ENCODE assay signal across 8 mouse cellular contexts in the genomic region with DNA sequence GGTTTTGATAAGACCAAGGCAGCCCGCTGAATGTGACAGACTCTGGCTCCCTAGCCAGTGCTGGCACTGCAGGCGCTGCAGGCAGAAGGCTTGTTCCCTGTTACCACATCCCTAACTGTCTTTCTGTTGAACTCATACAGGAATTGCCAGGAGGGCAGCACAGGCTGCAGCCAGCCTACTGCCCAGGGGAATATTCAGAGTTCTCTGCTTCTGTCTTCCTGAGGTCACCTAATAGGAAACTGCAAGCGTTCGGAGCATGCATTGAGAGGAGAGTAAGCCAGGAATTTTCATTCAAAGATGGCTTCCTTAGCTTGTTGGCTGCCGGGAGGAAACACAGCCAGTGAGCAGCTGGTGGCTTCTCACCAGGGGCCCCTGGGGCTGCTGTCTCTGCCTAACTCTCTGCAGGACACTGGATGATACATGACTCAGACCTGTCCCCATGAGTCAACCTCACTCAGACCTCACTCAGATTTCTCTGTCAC. TPM values are rescaled to one million over a fixed set of nuclear protein-coding genes. Genes with fewer than 3 reads are reported as not detected.
DNase-seq lines count a peak whose midpoint lies in the region; ATAC-seq and TF ChIP-seq lines count a peak whose summit lies in the region.

No protein-coding gene starts in this region.

- no peaks in the 10 kb centered on the region for H3K4me1 ChIP-seq in forebrain, postnatal 0 days (ENCODE audit: insufficient read depth)
- H3K4me1 ChIP-seq in forebrain, embryonic 16.5 days (replicated peaks; ENCODE audit: control insufficient read depth, insufficient read depth, low read length): peaks cover 13% of the 10 kb centered on the region
- peaks cover 39% of the 10 kb centered on the region for H3K4me1 ChIP-seq in spleen, adult 2 months (ENCODE audit: control insufficient read depth, insufficient read depth, insufficient read length)
- peaks cover 8% of the 10 kb centered on the region for H3K4me1 ChIP-seq in small intestine, adult 2 months (ENCODE audit: control insufficient read depth, insufficient read depth, insufficient read length, low read length)
- peaks cover 4% of the 10 kb centered on the region for H3K4me1 ChIP-seq in lung, adult 2 months (ENCODE audit: control insufficient read depth, insufficient read depth, low read length)

- no peaks in the 10 kb centered on the region for H3K9me3 ChIP-seq in forebrain, postnatal 0 days (ENCODE audit: low read length)
- H3K9me3 ChIP-seq in forebrain, embryonic 16.5 days (ENCODE audit: control insufficient read depth, low read length): no peaks in the 10 kb centered on the region

- 35% methylated on average over 5 of the region's 5 CpGs for WGBS in forebrain, postnatal 0 days
- WGBS in forebrain, embryonic 16.5 days: 43% methylated on average over 5 of the region's 5 CpGs
- 17% methylated on average over 5 of the region's 5 CpGs for WGBS in spleen, adult 2 months
- 59% methylated on average over 5 of the region's 5 CpGs for WGBS in small intestine, adult 2 months
- 38% methylated on average over 5 of the region's 5 CpGs for WGBS in lung, adult 2 months

- no peaks in the 10 kb centered on the region; the same call in 1 of the 2 replicates for H3K27me3 ChIP-seq in forebrain, postnatal 0 days (ENCODE audit: insufficient read depth, low read length)
- H3K27me3 ChIP-seq in forebrain, embryonic 16.5 days (replicated peaks; ENCODE audit: control insufficient read depth, insufficient read depth, low read length): no peaks in the 10 kb centered on the region
- no peaks in the 10 kb centered on the region for H3K27me3 ChIP-seq in spleen, adult 2 months (ENCODE audit: control insufficient read depth, insufficient read depth, low read length)
- no peaks in the 10 kb centered on the region for H3K27me3 ChIP-seq in small intestine, adult 2 months (ENCODE audit: control insufficient read depth, insufficient read depth, low read length)

- TF ChIP-seq CTCF in forebrain, postnatal 0 days (IDR thresholded peaks at IDR 0.05; ENCODE audit: low read depth): no peak
- TF ChIP-seq CTCF in spleen, adult 2 months (IDR thresholded peaks at IDR 0.05; ENCODE audit: extremely low read depth, insufficient read depth, insufficient read length, insufficient replicate concordance): no peak
- no peak for TF ChIP-seq CTCF in small intestine, adult 2 months (IDR thresholded peaks at IDR 0.05; ENCODE audit: extremely low read depth, insufficient read length, insufficient replicate concordance, low read depth, low read length)
- no peak for TF ChIP-seq CTCF in lung, adult 2 months (IDR thresholded peaks at IDR 0.05; ENCODE audit: insufficient read depth, low read length)

- TF ChIP-seq POLR2A in spleen, adult 2 months (IDR thresholded peaks at IDR 0.05; ENCODE audit: low read depth, low read length): no peak
- no peak for TF ChIP-seq POLR2A in small intestine, adult 2 months (IDR thresholded peaks at IDR 0.05; ENCODE audit: low read depth, low read length)
- no peak for TF ChIP-seq POLR2A in lung, adult 2 months (IDR thresholded peaks at IDR 0.05; ENCODE audit: borderline replicate concordance, extremely low read depth, low read depth, low read length)

- no peak overlapping the region for H3K27ac ChIP-seq in forebrain, postnatal 0 days (ENCODE audit: low read depth, low read length)
- no peak overlapping the region for H3K27ac ChIP-seq in forebrain, embryonic 16.5 days (ENCODE audit: low read length)
- H3K27ac ChIP-seq in spleen, adult 2 months (ENCODE audit: insufficient read depth, low read length): peak overlapping the region; percentile 36; the same call in 1 of the 2 replicates
- 0 out of 2 replicates have a peak overlapping the region, but pooled peaks have one; percentile 24 for H3K27ac ChIP-seq in small intestine, adult 2 months (ENCODE audit: insufficient read depth, low read depth, low read length)

- ATAC-seq in forebrain, postnatal 0 days: peak; percentile 55
- no peak for ATAC-seq in forebrain, embryonic 16.5 days

- H3K4me3 ChIP-seq in forebrain, postnatal 0 days (ENCODE audit: low read depth, low read length): no peak overlapping the region
- no peak overlapping the region for H3K4me3 ChIP-seq in forebrain, embryonic 16.5 days (replicated peaks; ENCODE audit: low read length)
- H3K4me3 ChIP-seq in spleen, adult 2 months (ENCODE audit: extremely low read depth, insufficient read depth, insufficient read length): peak overlapping the region; percentile 27; the same call in 1 of the 2 replicates
- H3K4me3 ChIP-seq in small intestine, adult 2 months (ENCODE audit: low read depth, low read length): no peak overlapping the region; the same call in 1 of the 2 replicates
- no peak overlapping the region for H3K4me3 ChIP-seq in lung, adult 2 months (replicated peaks; ENCODE audit: extremely low read depth, low read depth, low read length)

- H3K9ac ChIP-seq in forebrain, postnatal 0 days: no peak overlapping the region
- no peak overlapping the region for H3K9ac ChIP-seq in forebrain, embryonic 16.5 days (replicated peaks; ENCODE audit: low read depth, low read length)

- intact Hi-C loops in left cerebral cortex, postnatal 36 days (cut with DNase I): no loop called here

- no peak overlapping the region for H3K4me2 ChIP-seq in forebrain, postnatal 0 days (ENCODE audit: low read depth)
- H3K4me2 ChIP-seq in forebrain, embryonic 16.5 days (ENCODE audit: low read length): no peak overlapping the region

- DNase-seq in forebrain, postnatal 0 days: peak; percentile 57
- no peak for DNase-seq in spleen, adult 2 months (ENCODE audit: low read depth in 1 of 2, low spot score in 2 of 2)
- DNase-seq in spleen, postnatal 36 days (ENCODE audit: low spot score in 2 of 2): no peak
- DNase-seq in cerebellum, postnatal 14 days: peak; percentile 36 to 40
- no peak for DNase-seq in left cerebral cortex, postnatal 36 days (ENCODE audit: low spot score in 2 of 2)
- no peak for DNase-seq in lung, adult 2 months

- no peaks in the 10 kb centered on the region for H3K36me3 ChIP-seq in forebrain, postnatal 0 days (ENCODE audit: insufficient read depth)
- no peaks in the 10 kb centered on the region for H3K36me3 ChIP-seq in forebrain, embryonic 16.5 days (ENCODE audit: control insufficient read depth, insufficient read depth)
- 0 out of 2 replicates have a peak, but pooled peaks cover 1% of the 10 kb centered on the region for H3K36me3 ChIP-seq in spleen, adult 2 months (ENCODE audit: control insufficient read depth, insufficient read depth, low read length)
- no peaks in the 10 kb centered on the region for H3K36me3 ChIP-seq in small intestine, adult 2 months (ENCODE audit: control insufficient read depth, insufficient read depth, low read length)

RNA-seq across cellular contexts. Expression of a gene that starts 2.5 kb away (rescaled TPM):
- total RNA-seq in forebrain, postnatal 0 days (2014; rRNA removed): 0.85 and 1.2 TPM in 2 replicates
- polyA plus RNA-seq in forebrain, postnatal 0 days (2015; fragmentation: Nextera tagmentation; extraction: Ambion mirVana): 0.46 and 0.65 TPM in 2 replicates
- 0.48 and 0.52 TPM in 2 replicates for polyA plus RNA-seq in forebrain, embryonic 16.5 days (2015; fragmentation: Nextera tagmentation; extraction: Ambion mirVana)
- polyA plus RNA-seq in spleen, adult 2 months (2012; rRNA removed): 26.7 and 36.4 TPM in 2 replicates
- 15.4 and 16.0 TPM in 2 replicates for polyA plus RNA-seq in small intestine, adult 2 months (2012; rRNA removed)
- 1 to 10 TPM; 1.1 TPM for total RNA-seq in left cerebral cortex, postnatal 36 days (2021)
- 32.5 and 34.0 TPM in 2 replicates for polyA plus RNA-seq in lung, adult 2 months (2012; rRNA removed)

Comparison
In these comparisons a context has a peak if more than half of its experiments do, and no peak if none do; other contexts are left out.
1. DNase-seq: peak in forebrain, postnatal 0 days (single experiment) and cerebellum, postnatal 14 days (2 of 2); none in spleen, adult 2 months (0 of 2), spleen, postnatal 36 days (0 of 2), left cerebral cortex, postnatal 36 days (0 of 2) and lung, adult 2 months (single experiment).
2. H3K27ac ChIP-seq: peak in spleen, adult 2 months (single experiment) and small intestine, adult 2 months (single experiment); none in forebrain, postnatal 0 days (single experiment) and forebrain, embryonic 16.5 days (single experiment).